Mouse (Mus musculus) erythroblast, embryonic 14.5 days (primary cell): ENCODE data around the gene Asb12.

ENCODE experiments used
- GATA1 ChIP-seq: IDR thresholded peaks from 2 replicates; pipeline ENCODE4 v1.6.1; 2012; ENCODE audit warnings: low read length, inconsistent platforms, mixed read lengths
- TAL1 ChIP-seq: IDR thresholded peaks from 3 replicates; pipeline ENCODE4 v1.6.1; 2012; ENCODE audit warnings: low read length, inconsistent platforms, mixed read lengths

DNA sequence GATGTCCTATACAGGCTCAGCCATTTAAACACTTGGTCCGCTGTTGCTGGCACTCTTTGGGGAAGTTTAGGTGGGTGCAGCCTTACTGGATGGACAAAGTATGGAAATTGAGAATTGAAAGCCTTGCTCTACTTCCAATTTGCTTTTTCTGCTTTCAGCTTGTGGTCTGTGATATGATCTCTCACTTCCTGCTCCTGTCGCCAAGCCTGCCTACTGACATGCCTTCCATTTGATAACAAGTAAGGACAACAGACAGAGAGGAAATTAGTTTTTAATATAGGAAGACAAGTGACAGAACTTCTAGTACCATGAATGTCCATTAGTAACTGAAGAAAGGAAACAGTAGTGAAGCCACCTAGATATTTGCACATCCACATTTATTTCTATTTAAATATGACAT, 32.6 kb downstream of the Asb12 start:
- TF ChIP-seq GATA1 (no peak), TAL1 (no peak)
